Mouse (Mus musculus): Measurements from ENCODE around the gene Sh3pxd2a. TPM values are rescaled to one million over a fixed set of nuclear protein-coding genes. Genes with fewer than 3 reads are reported as not detected.

The Sh3pxd2a gene
- polyA plus RNA-seq, 1 experiment: 47.6 TPM

- Histone ChIP-seq H3K9me3 (replicated peaks; ENCODE audit: control insufficient read depth, insufficient read depth, low read length, poor library complexity, severe bottlenecking) (no peaks in the 10 kb centered on the region), H3K36me3 (ENCODE audit: control insufficient read depth, insufficient read depth, low read length, poor library complexity, severe bottlenecking) (no peaks in the 10 kb centered on the region), H3K4me3 (ENCODE audit: low read depth, low read length) (no peak overlapping the region), H3K4me1 (ENCODE audit: control insufficient read depth, insufficient read depth, low read length) (no peaks in the 10 kb centered on the region), H3K27ac (ENCODE audit: insufficient read depth, low read length) (no peak overlapping the region), H3K9ac (ENCODE audit: low read depth, poor library complexity, severe bottlenecking) (no peak overlapping the region), H3K27me3 (ENCODE audit: control insufficient read depth, insufficient read depth, low read length, poor library complexity, severe bottlenecking) (no peaks in the 10 kb centered on the region)
- no peak for TF ChIP-seq POLR2A (IDR thresholded peaks at IDR 0.05; ENCODE audit: insufficient read depth, low read length)
- TF ChIP-seq CTCF (IDR thresholded peaks at IDR 0.05; ENCODE audit: low read depth, low read length): no peak
- TF ChIP-seq EP300 (IDR thresholded peaks at IDR 0.05; ENCODE audit: insufficient read depth, low read depth, low read length): no peak
Observed at GRCm38 (mm10) chr19:47219622-47220021, 244.6 kb downstream of the Sh3pxd2a start.

DNA sequence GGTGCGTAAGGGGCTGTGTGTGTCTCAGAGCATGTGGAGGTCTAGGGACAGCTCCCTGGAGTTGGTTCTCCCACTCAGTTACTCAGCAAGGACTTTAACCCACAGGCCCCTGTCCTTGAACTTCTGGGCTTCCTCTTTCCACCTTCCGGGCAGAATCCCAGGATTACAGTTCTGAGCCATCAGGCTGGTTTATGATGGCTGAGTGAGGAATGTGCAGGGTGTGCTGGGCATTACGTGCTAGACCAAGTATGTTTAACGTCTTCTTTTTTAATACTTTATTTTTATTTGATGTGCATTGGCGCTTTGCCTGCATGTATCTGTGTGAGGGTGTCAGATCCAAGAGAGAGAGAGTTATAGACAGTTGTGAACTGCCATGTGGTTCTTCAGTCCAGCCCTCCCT is 247.4 kb downstream of the Sh3pxd2a start:
- no peaks in the 10 kb centered on the region for H3K4me1 ChIP-seq (ENCODE audit: control insufficient read depth, insufficient read depth, low read length)
- no peaks in the 10 kb centered on the region for H3K27me3 ChIP-seq (ENCODE audit: control insufficient read depth, insufficient read depth, low read length, poor library complexity, severe bottlenecking)
- TF ChIP-seq CTCF (IDR thresholded peaks at IDR 0.05; ENCODE audit: low read depth, low read length) (no peak), POLR2A (IDR thresholded peaks at IDR 0.05; ENCODE audit: insufficient read depth, low read length) (no peak), EP300 (IDR thresholded peaks at IDR 0.05; ENCODE audit: insufficient read depth, low read depth, low read length) (no peak)
- no peak overlapping the region for H3K9ac ChIP-seq (ENCODE audit: low read depth, poor library complexity, severe bottlenecking)
- H3K9me3 ChIP-seq (replicated peaks; ENCODE audit: control insufficient read depth, insufficient read depth, low read length, poor library complexity, severe bottlenecking): no peaks in the 10 kb centered on the region
- H3K36me3 ChIP-seq (ENCODE audit: control insufficient read depth, insufficient read depth, low read length, poor library complexity, severe bottlenecking): no peaks in the 10 kb centered on the region
- no peak overlapping the region for H3K27ac ChIP-seq (ENCODE audit: insufficient read depth, low read length)
- no peak overlapping the region for H3K4me3 ChIP-seq (ENCODE audit: low read depth, low read length)

DNA sequence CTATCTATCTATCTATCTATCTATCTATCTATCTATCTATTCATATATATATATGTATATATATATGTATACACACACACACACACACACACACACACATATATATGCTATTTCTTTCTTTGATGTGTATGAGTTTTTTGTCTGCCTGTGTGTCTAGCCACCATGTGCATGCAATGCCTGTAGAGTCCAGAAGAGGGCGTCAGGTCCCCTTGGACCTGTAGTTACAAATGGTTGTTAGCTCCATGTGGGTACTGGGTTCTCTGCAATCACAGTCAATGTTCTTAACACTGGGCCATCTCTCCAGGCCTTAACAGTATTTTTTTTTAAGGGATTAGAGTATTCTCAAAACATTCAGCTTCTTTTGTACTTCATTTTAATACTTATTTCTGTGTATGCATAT is 250.7 kb downstream of the Sh3pxd2a start:
- H3K4me3 ChIP-seq (ENCODE audit: low read depth, low read length): no peak overlapping the region
- no peaks in the 10 kb centered on the region for H3K27me3 ChIP-seq (ENCODE audit: control insufficient read depth, insufficient read depth, low read length, poor library complexity, severe bottlenecking)
- H3K36me3 ChIP-seq (ENCODE audit: control insufficient read depth, insufficient read depth, low read length, poor library complexity, severe bottlenecking): no peaks in the 10 kb centered on the region
- no peak overlapping the region for H3K9ac ChIP-seq (ENCODE audit: low read depth, poor library complexity, severe bottlenecking)
- no peak overlapping the region for H3K27ac ChIP-seq (ENCODE audit: insufficient read depth, low read length)
- H3K4me1 ChIP-seq (ENCODE audit: control insufficient read depth, insufficient read depth, low read length): no peaks in the 10 kb centered on the region
- TF ChIP-seq EP300 (IDR thresholded peaks at IDR 0.05; ENCODE audit: insufficient read depth, low read depth, low read length): no peak
- no peak for TF ChIP-seq POLR2A (IDR thresholded peaks at IDR 0.05; ENCODE audit: insufficient read depth, low read length)
- peak; percentile 40 for TF ChIP-seq CTCF (IDR thresholded peaks at IDR 0.05; ENCODE audit: low read depth, low read length)
- no peaks in the 10 kb centered on the region for H3K9me3 ChIP-seq (replicated peaks; ENCODE audit: control insufficient read depth, insufficient read depth, low read length, poor library complexity, severe bottlenecking)

GRCm38 (mm10) chr19:47212401-47212800 is 251.8 kb downstream of the Sh3pxd2a start:
- TF ChIP-seq EP300 (IDR thresholded peaks at IDR 0.05; ENCODE audit: insufficient read depth, low read depth, low read length) (no peak), POLR2A (IDR thresholded peaks at IDR 0.05; ENCODE audit: insufficient read depth, low read length) (no peak), CTCF (IDR thresholded peaks at IDR 0.05; ENCODE audit: low read depth, low read length) (no peak)
- Histone ChIP-seq H3K36me3 (ENCODE audit: control insufficient read depth, insufficient read depth, low read length, poor library complexity, severe bottlenecking) (no peaks in the 10 kb centered on the region), H3K27me3 (ENCODE audit: control insufficient read depth, insufficient read depth, low read length, poor library complexity, severe bottlenecking) (no peaks in the 10 kb centered on the region)

GRCm38 (mm10) chr19:47211609-47212312 is 252.4 kb downstream of the Sh3pxd2a start:
- Histone ChIP-seq H3K9ac (ENCODE audit: low read depth, poor library complexity, severe bottlenecking) (no peak overlapping the region), H3K27me3 (ENCODE audit: control insufficient read depth, insufficient read depth, low read length, poor library complexity, severe bottlenecking) (no peaks in the 10 kb centered on the region), H3K9me3 (replicated peaks; ENCODE audit: control insufficient read depth, insufficient read depth, low read length, poor library complexity, severe bottlenecking) (no peaks in the 10 kb centered on the region), H3K4me1 (ENCODE audit: control insufficient read depth, insufficient read depth, low read length) (no peaks in the 10 kb centered on the region), H3K27ac (ENCODE audit: insufficient read depth, low read length) (no peak overlapping the region), H3K4me3 (ENCODE audit: low read depth, low read length) (no peak overlapping the region), H3K36me3 (ENCODE audit: control insufficient read depth, insufficient read depth, low read length, poor library complexity, severe bottlenecking) (no peaks in the 10 kb centered on the region)
- no peak for TF ChIP-seq CTCF (IDR thresholded peaks at IDR 0.05; ENCODE audit: low read depth, low read length)
- no peak for TF ChIP-seq POLR2A (IDR thresholded peaks at IDR 0.05; ENCODE audit: insufficient read depth, low read length)
- no peak for TF ChIP-seq EP300 (IDR thresholded peaks at IDR 0.05; ENCODE audit: insufficient read depth, low read depth, low read length)

More at GRCm38 (mm10) chr19:47212401-47212800, 251.8 kb downstream of the Sh3pxd2a start:
- Histone ChIP-seq H3K4me1 (ENCODE audit: control insufficient read depth, insufficient read depth, low read length) (no peaks in the 10 kb centered on the region), H3K9ac (ENCODE audit: low read depth, poor library complexity, severe bottlenecking) (no peak overlapping the region), H3K27ac (ENCODE audit: insufficient read depth, low read length) (no peak overlapping the region), H3K4me3 (ENCODE audit: low read depth, low read length) (no peak overlapping the region), H3K9me3 (replicated peaks; ENCODE audit: control insufficient read depth, insufficient read depth, low read length, poor library complexity, severe bottlenecking) (no peaks in the 10 kb centered on the region)

DNA sequence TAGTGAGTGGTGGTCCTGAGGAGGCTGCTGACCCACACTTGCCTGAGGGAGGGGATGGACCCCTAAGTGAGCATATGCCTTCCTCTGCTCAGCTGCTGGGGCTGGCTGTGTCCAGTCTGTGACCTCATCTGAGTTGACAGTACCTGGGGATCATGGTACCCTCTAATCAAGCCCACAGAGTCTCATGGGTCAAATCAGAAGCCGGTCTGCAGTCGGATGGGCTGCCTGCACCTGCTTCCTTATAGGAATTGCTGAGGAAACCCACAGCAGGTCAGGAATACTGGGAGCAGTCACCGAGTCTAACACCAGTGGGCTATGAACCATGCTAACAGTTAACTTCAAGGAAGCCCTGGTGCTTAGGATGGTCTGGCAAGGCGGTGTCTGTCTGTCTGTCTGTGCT is 253.8 kb downstream of the Sh3pxd2a start:
- TF ChIP-seq POLR2A (IDR thresholded peaks at IDR 0.05; ENCODE audit: insufficient read depth, low read length) (no peak), EP300 (IDR thresholded peaks at IDR 0.05; ENCODE audit: insufficient read depth, low read depth, low read length) (no peak), CTCF (IDR thresholded peaks at IDR 0.05; ENCODE audit: low read depth, low read length) (no peak)
- Histone ChIP-seq H3K4me1 (ENCODE audit: control insufficient read depth, insufficient read depth, low read length) (no peaks in the 10 kb centered on the region), H3K27me3 (ENCODE audit: control insufficient read depth, insufficient read depth, low read length, poor library complexity, severe bottlenecking) (no peaks in the 10 kb centered on the region), H3K9me3 (replicated peaks; ENCODE audit: control insufficient read depth, insufficient read depth, low read length, poor library complexity, severe bottlenecking) (no peaks in the 10 kb centered on the region), H3K27ac (ENCODE audit: insufficient read depth, low read length) (no peak overlapping the region), H3K36me3 (ENCODE audit: control insufficient read depth, insufficient read depth, low read length, poor library complexity, severe bottlenecking) (no peaks in the 10 kb centered on the region), H3K9ac (ENCODE audit: low read depth, poor library complexity, severe bottlenecking) (no peak overlapping the region), H3K4me3 (ENCODE audit: low read depth, low read length) (no peak overlapping the region)

Other genes with a start within 250 kb of the Sh3pxd2a start
- gene Stn1, start 73.1 kb upstream of the Sh3pxd2a start, polyA plus RNA-seq (2011; ENCODE audit: insufficient read depth, insufficient read length, low read depth, missing spikeins): 41.4 and 44.9 TPM in 2 replicates
- 76.1 and 91.4 TPM in 2 replicates for gene Slk, start 115.3 kb upstream of the Sh3pxd2a start, polyA plus RNA-seq (2011; ENCODE audit: insufficient read depth, insufficient read length, low read depth, missing spikeins)
- 0.32 TPM in 1 of 2 replicates, not detected in the other for gene Col17a1, start 227.7 kb upstream of the Sh3pxd2a start, polyA plus RNA-seq (2011; ENCODE audit: insufficient read depth, insufficient read length, low read depth, missing spikeins)